Mouse (Mus musculus) heart, embryonic 14.5 days (tissue): ENCODE results near the gene Rerg. TPM values are rescaled to one million over a fixed set of nuclear protein-coding genes. Genes with fewer than 3 reads are reported as not detected.

Experiments used
- ATAC-seq: fragments of 200-750 bp; cut with Nextera tagmentation; 2 replicates; pipeline ENCODE4 v1.8.0; 2017; ENCODE audit warnings: low read depth, moderate TSS enrichment; ENCODE audit not compliant: insufficient number of reproducible peaks, insufficient read depth, low FRiP score
- H3K27ac ChIP-seq, 2 experiments: fragments of 200-500 bp in 1 of 2; fragments of 300-500 bp in 1 of 2; sonication (generic) in 1 of 2; replicated peaks in 1 of 2; 2 replicates each; pipeline ENCODE4 v1.5.1; 2012 to 2014; ENCODE audit warnings: low read depth in 2 of 2, low read length in 2 of 2, control low read depth in 1 of 2, mild to moderate bottlenecking in 1 of 2, mixed read lengths in 1 of 2; ENCODE audit not compliant: control insufficient read depth in 1 of 2, insufficient read depth in 1 of 2
- H3K27me3 ChIP-seq: fragments of 300-500 bp; sonication (generic); 2 replicates; pipeline ENCODE4 v1.6.1; 2014; ENCODE audit warnings: mild to moderate bottlenecking, low read length, control low read depth; ENCODE audit not compliant: control insufficient read depth, insufficient read depth
- H3K36me3 ChIP-seq: fragments of 300-500 bp; sonication (generic); 2 replicates; pipeline ENCODE4 v1.6.1; 2014; ENCODE audit warnings: mild to moderate bottlenecking, control low read depth, low read length, mixed read lengths; ENCODE audit not compliant: control insufficient read depth, insufficient read depth
- H3K4me1 ChIP-seq, 2 experiments: fragments of 200-500 bp in 1 of 2; fragments of 300-500 bp in 1 of 2; sonication (generic) in 1 of 2; 2 replicates each; pipeline ENCODE4 v1.6.1; 2012 to 2014; ENCODE audit warnings: low read length in 2 of 2, control low read depth in 1 of 2, mixed read lengths in 1 of 2; ENCODE audit not compliant: control insufficient read depth in 2 of 2, insufficient read depth in 2 of 2
- H3K4me2 ChIP-seq: fragments of 300-500 bp; sonication (generic); 2 replicates; pipeline ENCODE4 v1.6.1; 2014; ENCODE audit warnings: mild to moderate bottlenecking, low read length
- H3K4me3 ChIP-seq, 2 experiments: fragments of 200-500 bp in 1 of 2; fragments of 300-500 bp in 1 of 2; sonication (generic) in 1 of 2; 2 replicates each; pipeline ENCODE4 v1.5.1; 2012 to 2014; ENCODE audit warnings: low read length in 2 of 2, mild to moderate bottlenecking in 2 of 2, control low read depth in 1 of 2, low read depth in 1 of 2, moderate library complexity in 1 of 2; ENCODE audit not compliant: control insufficient read depth in 1 of 2, insufficient read depth in 1 of 2
- H3K9ac ChIP-seq: fragments of 300-500 bp; sonication (generic); 2 replicates; pipeline ENCODE4 v1.6.1; 2014; ENCODE audit warnings: mild to moderate bottlenecking, low read length
- H3K9me3 ChIP-seq: fragments of 300-500 bp; sonication (generic); 2 replicates; pipeline ENCODE4 v1.6.1; 2016; ENCODE audit warnings: low read length, control low read depth; ENCODE audit not compliant: control insufficient read depth
- WGBS: fragments of 180-500 bp; shearing (Covaris S2); extraction: QIAGEN DNeasy Blood & Tissue Kit; methylation state at CpG from one replicate; pipeline ENCODE4 v1.1.7; 2014; 5-methylcytosine and 5-hydroxymethylcytosine counted together
- polyA plus RNA-seq: library from polyadenylated mRNA; unstranded; fragments of >200 nt; fragmentation: Nextera tagmentation; extraction: Ambion mirVana; gene quantifications from 2 replicates; pipeline ENCODE4 v1.2.1, GENCODE M21; 2014

The Rerg gene
- polyA plus RNA-seq, 1 experiment from 2014 or later, result 5.4 TPM

DNA sequence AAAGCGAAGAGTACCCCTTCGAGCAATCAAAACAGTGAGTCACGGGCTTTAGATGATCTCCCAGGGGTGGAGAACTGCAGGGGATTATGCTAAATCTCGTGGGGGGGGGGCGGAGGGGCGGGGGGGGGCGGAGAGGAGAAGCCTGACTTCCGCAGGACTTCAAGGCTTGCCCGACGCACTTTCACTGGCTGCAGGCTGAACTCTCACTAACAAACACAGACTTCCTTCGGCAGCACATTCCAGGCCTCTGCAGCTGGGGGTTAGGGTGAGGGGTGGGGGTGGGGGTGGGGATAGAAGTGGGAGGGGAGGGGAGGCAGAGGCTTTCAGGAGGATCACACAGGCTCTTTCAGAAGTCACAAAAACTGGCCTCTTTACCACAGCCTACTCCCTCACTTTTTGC is 27.5 kb downstream of the Rerg start:
- no peaks in the 10 kb centered on the region for H3K36me3 ChIP-seq
- H3K27me3 ChIP-seq, result no peaks in the 10 kb centered on the region
- H3K4me3 ChIP-seq, result peak overlapping the region; percentile 20 to 31; a peak in 3 of 4 replicates
- 0% methylated on average over 8 of the region's 11 CpGs for WGBS
- H3K4me2 ChIP-seq, result peak overlapping the region; percentile 66
- ATAC-seq, result no peak
- H3K4me1 ChIP-seq, result peaks cover 19 to 40% of the 10 kb centered on the region in 2 experiments
- no peaks in the 10 kb centered on the region for H3K9me3 ChIP-seq
- H3K27ac ChIP-seq, result peak overlapping the region in 1 of 2 experiments; percentile 57; a peak in 2 of 4 replicates
- peak overlapping the region; percentile 58 for H3K9ac ChIP-seq

GRCm38 (mm10) chr6:137141247-137141820 is 29.0 kb downstream of the Rerg start:
- H3K4me3 ChIP-seq, result no peak overlapping the region
- no peaks in the 10 kb centered on the region for H3K9me3 ChIP-seq
- WGBS, result 38% methylated on average over 5 of the region's 5 CpGs
- no peak for ATAC-seq
- no peaks in the 10 kb centered on the region for H3K27me3 ChIP-seq
- no peak overlapping the region for H3K4me2 ChIP-seq
- no peak overlapping the region for H3K9ac ChIP-seq
- no peaks in the 10 kb centered on the region for H3K36me3 ChIP-seq
- no peak overlapping the region for H3K27ac ChIP-seq
- H3K4me1 ChIP-seq, result peaks cover 23 to 43% of the 10 kb centered on the region in 2 experiments

GRCm38 (mm10) chr6:137138822-137139221 is 31.5 kb downstream of the Rerg start:
- Histone ChIP-seq H3K4me2 (no peak overlapping the region), H3K9ac (no peak overlapping the region), H3K9me3 (no peaks in the 10 kb centered on the region), H3K4me1 (peaks cover 18 to 44% of the 10 kb centered on the region in 2 experiments), H3K4me3 (no peak overlapping the region), H3K27me3 (no peaks in the 10 kb centered on the region), H3K36me3 (no peaks in the 10 kb centered on the region), H3K27ac (no peak overlapping the region)
- ATAC-seq, result no peak
- WGBS, result 65% methylated on average over 8 of the region's 8 CpGs

GRCm38 (mm10) chr6:137138391-137138790 is 31.9 kb downstream of the Rerg start:
- Histone ChIP-seq H3K36me3 (no peaks in the 10 kb centered on the region), H3K27ac (no peak overlapping the region), H3K4me1 (peaks cover 18 to 44% of the 10 kb centered on the region in 2 experiments), H3K4me2 (no peak overlapping the region), H3K9ac (no peak overlapping the region), H3K9me3 (no peaks in the 10 kb centered on the region), H3K27me3 (no peaks in the 10 kb centered on the region), H3K4me3 (no peak overlapping the region)
- ATAC-seq, result no peak
- WGBS, result 50% methylated on average over 3 of the region's 3 CpGs

DNA sequence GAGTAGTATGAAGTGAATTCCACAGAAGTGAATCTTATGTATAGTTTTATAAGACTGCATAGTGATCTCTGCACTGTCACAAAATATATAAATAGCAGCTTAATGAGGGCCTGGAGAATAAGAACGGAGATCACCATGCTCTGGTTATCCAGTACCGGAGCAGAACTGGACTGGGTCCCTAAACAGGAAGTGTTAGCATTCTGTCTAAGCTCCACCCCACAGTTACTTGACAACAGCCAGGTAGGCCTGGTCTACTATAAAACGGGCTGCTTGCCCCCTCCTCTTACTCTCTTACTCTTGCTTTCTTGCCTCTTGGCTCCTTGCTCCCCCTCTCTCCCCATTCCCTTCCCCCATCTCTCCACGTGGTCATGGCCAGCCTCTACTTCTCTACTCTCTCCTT is 33.9 kb downstream of the Rerg start:
- 51% methylated on average over 4 of the region's 4 CpGs for WGBS

DNA sequence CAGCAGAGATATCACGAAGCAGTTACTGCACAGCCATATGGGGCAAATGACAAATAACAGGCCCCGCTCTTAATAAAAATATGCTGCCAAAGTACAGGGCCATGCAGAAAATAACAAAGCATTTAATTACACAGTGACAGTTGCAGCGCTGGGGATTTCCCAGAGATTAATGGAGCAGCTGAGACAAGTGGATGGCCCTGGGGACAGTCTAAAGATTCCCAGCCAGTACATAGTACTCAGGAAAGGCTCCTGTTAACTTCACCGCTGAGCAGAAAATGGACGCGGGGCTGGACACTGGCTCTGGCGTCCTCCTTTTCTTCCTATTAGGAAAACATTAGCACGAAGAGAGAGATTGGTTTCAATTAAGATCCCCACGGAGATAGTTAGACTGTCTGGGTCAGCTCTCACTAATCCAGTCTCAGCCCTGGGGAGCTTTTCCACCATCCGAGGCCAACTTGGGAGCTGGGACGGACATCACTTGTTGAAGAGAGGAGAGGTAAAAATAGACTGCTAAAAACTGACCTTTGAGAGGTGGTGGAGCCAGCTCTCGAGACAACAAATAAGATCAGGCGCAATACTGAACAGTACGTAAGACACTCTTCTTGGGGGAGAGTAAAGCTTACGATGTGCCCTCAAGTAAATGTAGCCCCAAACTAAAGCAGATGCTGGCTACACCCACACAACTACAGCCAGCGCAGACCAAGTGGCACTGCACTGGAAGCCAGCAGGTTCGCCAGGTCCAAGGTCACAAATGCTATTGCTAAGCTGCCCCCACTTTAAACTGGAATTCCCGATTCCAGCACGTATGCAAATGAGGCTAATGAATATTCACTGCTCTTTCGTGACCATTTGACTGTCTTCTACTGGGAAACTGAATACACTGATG is 34.5 kb downstream of the Rerg start:
- H3K4me1 ChIP-seq, result peaks cover 12 to 27% of the 10 kb centered on the region in 2 experiments
- H3K9ac ChIP-seq, result peak overlapping the region; percentile 56
- peak overlapping the region in 1 of 2 experiments; percentile 11; a peak in 2 of 4 replicates for H3K4me3 ChIP-seq
- 24% methylated on average over 20 of the region's 20 CpGs for WGBS
- H3K4me2 ChIP-seq, result peak overlapping the region; percentile 58
- H3K27me3 ChIP-seq, result no peaks in the 10 kb centered on the region
- peak; percentile 32; the same call in 1 of the 2 replicates for ATAC-seq
- H3K36me3 ChIP-seq, result no peaks in the 10 kb centered on the region
- H3K27ac ChIP-seq, result peak overlapping the region; percentile 92 to 98
- no peaks in the 10 kb centered on the region for H3K9me3 ChIP-seq

More for the DNA sequence above, 33.9 kb downstream of the Rerg start:
- peaks cover 17 to 32% of the 10 kb centered on the region in 2 experiments for H3K4me1 ChIP-seq
- peak overlapping the region; percentile 56; the same call in 1 of the 2 replicates for H3K9ac ChIP-seq
- peak overlapping the region; percentile 58 for H3K4me2 ChIP-seq
- no peaks in the 10 kb centered on the region for H3K27me3 ChIP-seq
- H3K4me3 ChIP-seq, result peak overlapping the region in 1 of 2 experiments; percentile 6; a peak in 1 of 4 replicates
- H3K9me3 ChIP-seq, result no peaks in the 10 kb centered on the region
- H3K36me3 ChIP-seq, result no peaks in the 10 kb centered on the region
- H3K27ac ChIP-seq, result peak overlapping the region; percentile 92 to 98
- ATAC-seq, result no peak

- H3K27me3 ChIP-seq, result no peaks in the 10 kb centered on the region
- H3K36me3 ChIP-seq, result no peaks in the 10 kb centered on the region
- H3K9me3 ChIP-seq, result no peaks in the 10 kb centered on the region
- no peak overlapping the region for H3K4me3 ChIP-seq
- no peak for ATAC-seq
- H3K27ac ChIP-seq, result no peak overlapping the region
- no peak overlapping the region for H3K9ac ChIP-seq
- 83% methylated on average over 1 of the region's 1 CpGs for WGBS
- H3K4me2 ChIP-seq, result no peak overlapping the region
- H3K4me1 ChIP-seq, result peaks cover 12 to 21% of the 10 kb centered on the region in 2 experiments
Observed at GRCm38 (mm10) chr6:137131794-137132193, 38.5 kb downstream of the Rerg start.
